Mouse (Mus musculus) kidney, adult 2 months (tissue): ENCODE results near the gene Usp35.

Source experiments
- CTCF ChIP-seq: fragments of 200-500 bp; conservative IDR thresholded peaks from 2 replicates; pipeline ENCODE4 v1.5.1; 2011; ENCODE audit warnings: low read depth, mild to moderate bottlenecking, control low read depth, low read length, moderate library complexity, mixed read lengths; ENCODE audit not compliant: insufficient read depth, insufficient read length
- POLR2A ChIP-seq: fragments of 200-500 bp; IDR thresholded peaks from one replicate; pipeline ENCODE4 v1.6.1; 2011; ENCODE audit warnings: low read depth, low read length, control low read depth

DNA sequence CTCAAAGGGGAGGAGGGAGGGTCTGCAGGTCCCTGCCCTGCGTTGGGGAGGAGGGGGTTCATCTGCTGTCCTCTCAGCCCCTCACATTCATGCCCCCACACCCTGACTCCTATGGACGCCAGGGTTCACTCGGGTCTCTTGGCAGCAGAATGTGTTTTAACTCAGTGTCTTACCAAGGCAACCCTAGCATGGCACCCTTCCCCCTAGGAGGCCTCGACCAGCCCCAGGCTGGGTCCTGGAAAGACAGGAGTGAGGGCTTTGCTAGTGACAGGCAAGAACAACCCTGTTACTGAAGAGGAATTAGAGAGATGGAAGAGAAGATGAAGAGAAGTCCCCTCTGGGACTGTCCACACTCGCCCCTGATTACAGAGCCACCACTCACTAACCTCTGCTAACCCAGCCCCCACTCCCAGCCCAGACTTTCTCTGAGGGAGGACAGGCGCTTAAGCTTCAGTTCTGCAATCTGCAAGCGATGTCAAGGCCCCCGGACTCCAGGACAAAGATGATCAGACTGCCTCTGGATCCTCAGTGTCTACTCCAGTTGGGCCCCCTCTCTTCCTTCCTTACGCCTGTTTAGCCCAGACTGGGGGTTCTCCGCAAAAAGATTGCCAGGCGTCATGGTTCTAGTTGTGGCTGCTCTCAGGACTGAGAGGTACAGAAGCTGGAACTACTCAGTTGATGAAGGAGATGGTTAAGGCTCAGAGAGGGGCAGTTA is 732 bp downstream of the Usp35 start:
- TF ChIP-seq CTCF = no peak
- TF ChIP-seq POLR2A = no peak
